Mouse (Mus musculus) ES-E14 (cell line): ENCODE measurements around the gene Polr2a.

Source experiments
- HCFC1 ChIP-seq: IDR thresholded peaks from 2 replicates; pipeline ENCODE4 v1.6.1; 2012; ENCODE audit warnings: low read length, inconsistent platforms, borderline replicate concordance; ENCODE audit not compliant: insufficient read depth
- MAFK ChIP-seq: IDR thresholded peaks from 2 replicates; pipeline ENCODE4 v1.6.1; 2014; ENCODE audit warnings: mild to moderate bottlenecking, low read depth, low read length, inconsistent platforms; ENCODE audit not compliant: insufficient read depth

GRCm38 (mm10) chr11:69807641-69808040 is 49.2 kb upstream of the Polr2a start:
- TF ChIP-seq MAFK (no peak), HCFC1 (no peak)
